Mouse (Mus musculus) splenic B cell, adult 2 months (primary cell): ENCODE data around the gene Acin1.
A peak's percentile ranks its signal among the peaks of the same experiment; 100 is the strongest.

Experiments
- DNase-seq: peaks from one replicate; pipeline ENCODE4 v3.0.0-alpha.2; 2011; ENCODE audit warnings: low read depth, low spot score
- H3K27me3 ChIP-seq: 2 replicates; pipeline ENCODE4 v1.6.1; 2012; ENCODE audit warnings: mild to moderate bottlenecking, low read length, moderate library complexity, mixed read lengths; ENCODE audit not compliant: control insufficient read depth, poor library complexity, insufficient read depth, severe bottlenecking
- H3K36me3 ChIP-seq: 2 replicates; pipeline ENCODE4 v1.6.1; 2012; ENCODE audit warnings: mild to moderate bottlenecking, low read length, moderate library complexity, mixed read lengths; ENCODE audit not compliant: control insufficient read depth, poor library complexity, insufficient read depth, severe bottlenecking

The Acin1 gene

DNA sequence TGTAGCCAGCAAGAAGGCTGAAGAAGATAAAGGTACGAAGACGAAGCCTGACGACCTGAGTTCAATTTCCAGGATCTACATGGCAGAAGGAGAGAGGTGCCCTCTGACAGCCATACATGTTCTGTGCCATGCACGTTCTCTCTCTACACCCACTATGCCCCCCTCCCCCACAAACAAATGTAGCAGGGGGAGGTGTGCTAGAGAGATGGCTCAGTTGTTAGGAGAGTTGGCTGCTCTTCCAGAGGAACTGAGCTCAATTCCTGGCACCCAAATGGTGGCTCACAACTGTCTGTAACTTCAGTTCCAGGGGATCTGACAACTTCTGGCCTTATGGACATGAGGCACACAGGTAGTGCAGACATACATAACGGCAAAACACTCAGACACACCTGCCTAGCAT is 10.4 kb downstream of the Acin1 start:
- no peak for DNase-seq
- no peaks in the 10 kb centered on the region for H3K27me3 ChIP-seq
- H3K36me3 ChIP-seq = peaks cover 24% of the 10 kb centered on the region

DNA sequence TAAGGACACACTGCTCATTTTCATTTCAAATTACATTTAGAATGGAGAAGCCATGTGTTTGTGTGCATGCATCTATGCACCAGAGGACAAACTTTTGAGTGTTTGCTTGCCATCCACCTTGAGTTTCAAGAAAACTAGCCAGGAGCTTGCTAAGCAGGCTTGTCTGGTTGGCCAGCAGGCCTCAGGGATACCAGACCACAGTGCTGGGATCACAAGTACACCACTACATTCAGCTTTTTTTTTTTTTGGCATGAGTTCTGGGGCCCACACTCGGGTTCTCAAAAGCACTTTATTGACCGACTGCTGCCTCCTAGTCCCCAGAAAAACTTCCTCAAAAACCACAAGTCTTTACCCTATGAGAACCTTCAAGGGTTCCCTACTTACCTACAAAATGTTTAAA is 12.4 kb downstream of the Acin1 start:
- peaks cover 21% of the 10 kb centered on the region for H3K36me3 ChIP-seq
- DNase-seq = no peak

DNA sequence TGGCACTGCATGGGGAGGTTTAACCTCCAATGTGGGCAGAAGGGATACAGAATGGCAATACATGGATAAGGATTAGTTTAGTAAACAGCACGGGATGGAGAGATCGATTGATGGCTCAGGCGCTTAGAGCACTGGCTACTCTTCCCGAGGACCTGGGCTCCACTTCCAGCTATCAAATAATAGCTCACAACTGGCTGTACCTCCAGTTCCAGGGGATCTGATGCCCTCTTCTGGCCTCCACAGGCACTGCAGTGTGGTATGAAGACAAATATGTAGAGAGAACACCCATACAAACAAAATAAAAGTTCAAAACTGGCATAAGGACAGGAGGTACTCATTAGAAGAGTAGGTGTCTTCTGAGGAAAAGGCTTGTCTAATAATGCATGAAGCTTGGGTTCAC is 17.4 kb downstream of the Acin1 start:
- DNase-seq = peak; percentile 65
- Histone ChIP-seq H3K36me3 (peaks cover 17% of the 10 kb centered on the region), H3K27me3 (no peaks in the 10 kb centered on the region)

More for the DNA sequence above, 12.4 kb downstream of the Acin1 start:
- no peaks in the 10 kb centered on the region for H3K27me3 ChIP-seq

DNA sequence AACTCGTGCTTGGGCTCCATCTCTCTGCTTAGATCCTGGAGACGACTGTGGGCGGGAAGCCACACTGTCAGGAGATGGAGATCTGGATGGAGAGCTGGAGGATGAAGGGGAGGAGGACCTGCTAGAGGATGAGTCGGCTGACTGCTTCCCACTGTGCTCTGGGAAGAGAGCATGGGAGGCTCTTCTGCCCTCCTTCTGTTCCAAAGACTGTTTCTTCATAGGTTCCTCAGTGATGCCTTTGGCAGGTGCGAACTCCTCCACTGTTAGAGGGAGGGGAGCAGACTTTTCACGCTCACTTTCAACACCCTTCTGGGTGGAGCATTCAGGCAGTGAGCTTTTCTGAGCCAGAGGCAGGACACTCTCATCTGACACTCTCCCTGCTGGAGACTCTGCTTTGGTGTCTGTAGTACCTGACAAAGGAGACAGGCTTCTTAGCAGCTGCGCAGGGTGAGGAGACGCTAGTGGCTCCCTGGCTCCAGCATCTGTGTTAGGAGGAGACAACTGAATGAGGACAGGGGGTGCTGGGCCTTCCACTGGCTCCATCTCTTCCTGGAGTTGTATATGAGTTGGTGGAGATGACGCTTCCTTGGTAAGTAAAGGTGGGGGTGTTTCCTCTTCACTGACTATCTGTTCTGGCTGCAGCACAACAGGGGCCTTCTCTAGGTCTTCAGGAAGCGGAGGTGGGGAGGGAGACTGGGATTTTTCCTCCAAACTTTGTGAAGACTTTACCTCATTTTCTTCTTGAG is 22.1 kb downstream of the Acin1 start:
- H3K36me3 ChIP-seq = peaks cover 27% of the 10 kb centered on the region
- no peak for DNase-seq

DNA sequence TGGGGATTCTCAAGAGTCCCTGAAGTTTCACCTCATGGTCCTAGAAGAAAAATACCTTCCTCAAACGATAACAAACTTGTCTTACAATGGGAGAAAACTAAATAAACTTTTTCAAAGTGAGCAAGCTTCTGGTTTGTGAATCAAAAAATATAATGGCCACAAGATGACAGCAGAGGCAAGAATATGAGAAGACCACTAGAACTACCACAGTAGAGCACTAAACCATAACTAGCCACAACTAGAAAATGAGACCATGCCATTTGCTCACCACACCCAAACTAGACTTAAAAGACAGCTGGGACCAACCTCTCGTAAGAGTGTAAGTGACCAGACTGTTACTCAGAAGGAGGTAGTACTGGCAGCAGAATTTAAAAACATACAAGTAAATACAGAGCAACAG is 26.7 kb downstream of the Acin1 start:
- no peak for DNase-seq
- Histone ChIP-seq H3K27me3 (no peaks in the 10 kb centered on the region), H3K36me3 (peaks cover 34% of the 10 kb centered on the region)

More for the DNA sequence above, 22.1 kb downstream of the Acin1 start:
- H3K27me3 ChIP-seq = no peaks in the 10 kb centered on the region

DNA sequence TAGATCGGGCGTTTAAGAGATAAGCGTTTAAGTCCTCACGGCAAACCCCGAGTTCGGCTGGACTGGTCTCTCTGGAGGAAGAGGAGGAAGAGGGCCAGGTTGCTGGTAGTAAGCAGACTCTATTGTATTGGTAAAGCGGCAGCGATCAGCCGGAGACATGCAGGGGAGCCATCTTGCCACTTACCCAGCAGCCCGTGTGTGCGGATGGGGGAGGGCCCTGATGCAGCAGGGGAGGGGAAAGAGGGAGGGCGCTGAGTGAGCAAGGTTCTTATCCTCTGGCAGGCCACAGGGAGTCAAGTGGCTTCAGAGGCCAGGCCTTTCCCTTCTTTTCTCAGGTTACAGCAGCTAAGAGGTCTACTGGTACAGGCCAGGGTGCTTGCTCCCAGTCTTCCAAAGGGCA is 33.2 kb downstream of the Acin1 start:
- Histone ChIP-seq H3K27me3 (no peaks in the 10 kb centered on the region), H3K36me3 (peaks cover 18% of the 10 kb centered on the region)
- DNase-seq = peak; percentile 79

DNA sequence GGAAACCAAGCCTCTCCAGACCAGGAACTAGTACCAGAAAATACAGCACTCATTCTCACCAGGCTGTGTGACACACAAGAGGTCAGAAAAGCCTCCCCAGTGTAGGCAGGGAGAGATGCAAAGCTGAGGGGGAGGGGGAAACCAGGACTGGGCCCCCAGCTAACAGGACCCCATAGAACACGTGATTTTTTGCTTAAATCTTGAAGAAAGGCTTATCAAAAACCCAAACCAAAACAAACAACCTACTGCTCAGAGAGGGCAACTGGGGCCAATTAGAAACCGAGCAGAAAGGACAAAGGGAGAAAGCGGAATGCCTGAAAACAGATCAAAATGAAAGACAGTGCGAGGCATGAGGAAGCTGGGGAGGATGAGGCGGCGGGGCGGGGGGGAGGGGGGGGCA is 33.9 kb downstream of the Acin1 start:
- peaks cover 18% of the 10 kb centered on the region for H3K36me3 ChIP-seq
- no peak for DNase-seq
- H3K27me3 ChIP-seq = no peaks in the 10 kb centered on the region

DNA sequence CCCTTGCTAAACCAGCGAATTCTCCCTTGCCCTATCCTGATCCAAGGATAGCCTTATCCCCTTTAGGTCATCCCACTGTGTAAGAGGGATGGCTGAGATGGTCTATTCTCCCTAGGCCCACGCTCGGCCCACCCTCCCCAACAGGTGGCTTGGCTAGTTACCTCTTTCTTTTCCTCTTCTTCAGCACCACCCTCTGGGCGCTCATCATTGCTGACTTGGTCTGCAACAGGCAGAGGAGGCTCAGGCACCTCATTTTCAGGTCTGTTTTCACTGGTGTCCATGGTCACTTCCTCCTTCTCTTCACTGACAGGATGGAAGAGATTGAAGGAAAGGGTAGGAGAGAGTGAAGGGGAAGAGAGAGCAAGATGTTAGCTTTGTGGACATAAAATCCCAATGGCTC is 35.2 kb downstream of the Acin1 start:
- Histone ChIP-seq H3K27me3 (no peaks in the 10 kb centered on the region), H3K36me3 (peaks cover 17% of the 10 kb centered on the region)
- DNase-seq = no peak

DNA sequence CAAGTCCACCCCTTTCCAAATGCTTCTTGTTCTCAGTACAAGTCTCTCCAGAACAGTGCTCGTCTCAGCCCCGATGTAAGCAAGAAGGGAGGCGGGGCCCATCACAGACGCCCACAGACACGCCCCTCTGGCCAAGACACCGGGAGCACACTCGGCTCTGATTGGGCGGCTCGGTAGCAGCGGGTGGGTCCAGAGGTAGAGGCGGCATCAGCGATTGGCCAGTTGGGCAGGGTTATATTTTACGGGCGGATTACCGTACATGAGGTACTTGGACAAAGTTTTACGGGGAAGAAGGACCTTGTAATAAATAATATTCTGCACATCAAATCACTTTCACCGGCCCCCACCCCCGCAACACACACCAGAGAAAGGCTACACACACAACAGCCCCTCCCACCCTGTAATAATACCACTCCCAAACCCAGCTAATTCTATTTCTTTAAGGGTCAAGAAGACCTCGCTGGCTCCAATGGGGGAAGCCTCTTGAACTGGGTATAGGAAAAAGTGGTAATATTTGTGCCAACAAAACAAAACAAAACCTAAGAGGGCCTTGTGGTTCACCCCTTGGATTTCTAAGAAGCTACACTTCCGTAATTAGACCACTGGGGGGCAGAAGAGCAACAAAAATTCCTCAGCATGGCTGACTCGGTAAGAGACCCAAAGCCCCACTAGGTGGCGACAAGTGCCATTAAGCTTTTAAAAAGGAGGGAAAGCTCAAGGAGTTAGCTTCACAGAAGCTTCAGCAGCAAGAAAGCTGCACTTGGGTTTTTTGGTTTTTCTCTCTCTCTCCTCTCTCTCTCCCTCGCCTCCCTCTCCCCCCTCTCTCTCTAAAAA is 35.9 kb downstream of the Acin1 start:
- DNase-seq = peak; percentile 94
- Histone ChIP-seq H3K36me3 (peaks cover 17% of the 10 kb centered on the region), H3K27me3 (no peaks in the 10 kb centered on the region)

DNA sequence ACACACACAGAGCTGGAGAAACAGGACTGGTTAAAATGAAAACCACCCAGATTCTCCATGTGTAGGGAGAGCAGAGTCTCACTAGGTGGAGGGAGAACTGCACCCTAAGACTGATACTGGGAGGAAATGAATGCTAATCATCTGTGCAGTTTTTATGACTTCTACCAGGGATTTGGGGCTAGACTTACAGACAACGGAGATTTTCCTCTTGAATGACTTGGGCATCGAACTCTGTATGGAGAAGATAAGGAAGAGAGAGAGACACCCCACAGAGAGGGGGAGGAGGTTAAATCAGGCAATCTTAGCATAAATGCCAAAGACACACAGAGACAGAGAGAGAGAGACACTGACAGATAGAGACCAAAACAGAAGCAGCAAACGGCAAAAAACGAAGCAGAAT is 38.8 kb downstream of the Acin1 start:
- Histone ChIP-seq H3K36me3 (peaks cover 23% of the 10 kb centered on the region), H3K27me3 (no peaks in the 10 kb centered on the region)
- no peak for DNase-seq

DNA sequence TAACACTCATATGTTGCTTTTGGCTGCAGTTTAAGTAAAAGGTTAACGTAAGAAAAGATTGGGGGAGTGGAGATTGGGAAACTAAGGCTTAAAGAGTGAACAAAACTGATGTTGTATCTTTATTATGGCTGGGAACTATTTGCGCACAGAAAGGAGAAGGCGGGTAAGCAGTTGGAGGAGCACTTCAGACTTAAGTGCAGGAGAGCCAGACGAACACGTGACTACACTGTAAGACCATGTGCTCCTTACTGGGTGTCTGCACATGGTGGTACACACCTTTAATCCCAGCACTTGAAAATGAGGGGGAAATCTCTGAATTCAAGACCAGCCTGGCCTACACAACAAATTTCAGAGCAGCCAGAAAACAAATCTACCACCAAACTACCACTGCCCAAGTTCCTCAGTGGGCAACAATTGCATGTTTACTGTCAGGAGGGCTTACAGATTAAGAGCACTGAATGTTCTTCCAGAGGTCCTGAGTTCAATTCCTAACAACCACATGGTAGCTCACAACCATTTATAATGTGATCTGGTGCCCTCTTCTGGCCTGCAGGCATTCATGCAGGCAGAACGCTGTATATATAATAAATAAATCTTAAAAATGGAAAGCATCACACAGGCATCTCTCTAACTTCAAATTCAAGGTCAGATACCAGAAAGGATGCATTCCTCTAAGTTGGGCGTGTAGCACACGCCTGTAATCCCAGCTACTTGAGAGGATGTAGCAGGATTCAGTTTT is 39.7 kb downstream of the Acin1 start:
- no peak for DNase-seq
- no peaks in the 10 kb centered on the region for H3K27me3 ChIP-seq

DNA sequence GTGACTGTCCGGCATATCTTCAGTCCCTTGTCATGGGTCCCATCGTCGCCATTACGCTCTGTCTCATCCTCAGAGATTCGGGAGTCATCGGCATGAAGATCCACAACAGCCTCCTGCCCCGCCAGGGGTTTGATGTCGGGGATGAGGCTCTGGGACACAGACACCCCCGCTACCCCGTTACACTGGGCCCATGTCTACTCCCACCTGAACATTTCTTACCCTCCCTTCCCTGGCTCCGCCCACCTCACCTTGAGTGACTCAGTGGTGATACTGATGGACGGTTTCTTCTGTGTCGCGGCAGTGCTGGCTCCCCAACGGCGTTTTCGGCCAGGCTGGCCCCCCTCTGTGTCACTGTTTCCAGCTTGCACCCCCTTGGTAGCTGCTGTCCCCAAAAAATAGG is 40.3 kb downstream of the Acin1 start:
- Histone ChIP-seq H3K27me3 (no peaks in the 10 kb centered on the region), H3K36me3 (peaks cover 26% of the 10 kb centered on the region)
- DNase-seq = no peak

More for the DNA sequence above, 39.7 kb downstream of the Acin1 start:
- H3K36me3 ChIP-seq = peaks cover 26% of the 10 kb centered on the region

DNA sequence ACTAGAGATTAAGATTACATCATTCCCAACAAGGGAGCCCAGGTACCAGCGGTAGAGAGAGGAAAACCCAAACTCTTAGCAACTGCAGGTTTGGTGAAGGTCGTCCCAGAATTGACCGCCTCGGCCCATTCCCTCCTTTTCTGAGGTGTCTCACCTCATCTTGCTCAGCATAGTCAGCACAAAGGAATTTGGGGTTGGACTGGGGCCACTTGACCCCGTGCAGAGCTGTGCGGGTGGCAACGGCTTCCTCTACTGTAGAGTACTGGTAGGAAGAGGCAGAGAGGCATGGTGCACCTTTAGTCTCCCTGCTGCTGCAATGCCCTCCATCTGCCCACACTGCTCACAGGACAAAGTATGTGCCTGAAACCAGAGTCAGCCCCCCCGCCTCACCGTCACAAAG is 42.4 kb downstream of the Acin1 start:
- no peaks in the 10 kb centered on the region for H3K27me3 ChIP-seq
- no peak for DNase-seq
- H3K36me3 ChIP-seq = peaks cover 20% of the 10 kb centered on the region

DNA sequence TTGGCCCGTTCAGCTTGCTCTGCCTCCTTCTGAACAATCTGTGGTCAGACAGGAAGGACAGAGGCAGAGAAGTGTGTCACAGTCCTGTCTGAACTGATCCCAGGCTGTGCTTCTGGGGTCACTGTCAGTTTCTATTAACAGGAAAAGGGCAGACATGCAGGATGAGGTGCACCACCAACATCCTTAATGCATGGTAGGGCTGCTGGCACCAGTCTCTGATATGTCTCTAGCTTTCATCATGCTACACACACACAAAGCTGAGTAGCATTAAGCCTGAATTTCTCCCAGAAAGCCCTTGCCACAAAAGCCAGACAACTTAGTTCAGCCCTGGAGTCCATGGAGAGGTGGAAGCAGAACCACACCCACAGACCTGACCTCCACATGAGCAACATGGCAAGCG is 43.7 kb downstream of the Acin1 start:
- H3K27me3 ChIP-seq = no peaks in the 10 kb centered on the region
- DNase-seq = no peak
- H3K36me3 ChIP-seq = peaks cover 18% of the 10 kb centered on the region
